Mouse (Mus musculus): ENCODE data around the gene Tgds. TPM values are rescaled to one million over a fixed set of nuclear protein-coding genes. Genes with fewer than 3 reads are reported as not detected.

Tgds gene
- 13.2 and 13.7 TPM in 2 replicates for polyA plus RNA-seq (2012; rRNA removed)

DNA sequence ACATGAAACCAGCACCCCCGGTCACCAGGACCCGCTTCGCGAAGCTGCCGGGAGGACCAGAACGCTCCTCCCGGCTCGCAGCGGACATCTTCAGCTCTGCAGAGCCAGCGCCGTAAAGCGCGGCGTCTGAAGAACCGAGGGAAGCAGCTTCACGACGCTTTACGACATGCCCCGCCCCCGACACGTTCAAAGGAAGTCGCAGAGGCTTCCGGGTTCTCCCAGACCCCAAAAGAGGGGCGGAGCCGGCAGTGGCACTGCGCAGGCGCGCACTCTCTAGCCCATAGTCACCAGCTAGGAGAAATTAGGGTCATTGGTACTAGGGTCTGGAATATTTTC lies at the start of gene Tgds:
Gene Tgds (minus strand): TSS at position 114 of the 336 bp plus-strand sequence.
- H3K36me3 ChIP-seq (ENCODE audit: control insufficient read depth, insufficient read depth, low read length), result peaks cover 8% of the 10 kb centered on the region
- no peak within 1 kb of the TSS for H3K27ac ChIP-seq (ENCODE audit: control insufficient read depth, insufficient read depth, low read length)
- no peak for TF ChIP-seq CTCF (IDR thresholded peaks at IDR 0.05; ENCODE audit: borderline replicate concordance, control insufficient read depth, extremely low read depth, insufficient read depth, low read length, poor library complexity)
- peak; percentile 96 for TF ChIP-seq POLR2A (IDR thresholded peaks at IDR 0.05; ENCODE audit: control insufficient read depth, extremely low read depth, insufficient read depth, low read length, poor library complexity)
- peaks cover 9% of the 10 kb centered on the region for H3K4me1 ChIP-seq (replicated peaks; ENCODE audit: control insufficient read depth, insufficient read depth, low read length)
- under 1% methylated on average over 28 of the region's 28 CpGs for WGBS
- peak within 1 kb of the TSS; percentile 86 for H3K4me3 ChIP-seq (ENCODE audit: control insufficient read depth, insufficient read depth, low read length)
- no peaks in the 10 kb centered on the region for H3K27me3 ChIP-seq (ENCODE audit: control insufficient read depth, insufficient read depth, low read length)
- DNase-seq, result peak; percentile 98

DNA sequence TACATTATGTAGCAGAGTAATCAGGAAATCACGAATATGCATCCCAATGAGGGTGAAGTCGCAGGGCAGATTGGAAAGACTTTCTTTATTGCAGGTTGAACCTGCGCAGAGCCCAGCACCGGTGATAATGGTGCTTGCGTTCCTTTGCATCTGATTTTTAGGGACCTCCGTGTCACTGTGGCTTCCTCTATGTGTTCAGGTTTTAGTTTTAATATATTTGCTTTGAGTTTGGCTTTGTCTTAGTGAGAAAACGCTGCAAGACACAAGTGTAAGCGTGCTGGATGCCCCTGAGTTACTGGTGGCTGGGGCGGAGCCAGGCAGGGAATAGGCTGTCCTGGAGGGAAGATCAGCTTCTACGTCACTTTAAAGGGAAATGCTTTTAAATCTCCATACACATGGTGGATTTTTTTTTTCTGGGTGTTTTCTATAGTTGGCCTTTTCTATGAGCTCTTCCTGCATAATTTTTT lies 48.2 kb upstream of the Tgds start:
- Histone ChIP-seq H3K36me3 (ENCODE audit: control insufficient read depth, insufficient read depth, low read length) (no peaks in the 10 kb centered on the region), H3K4me1 (replicated peaks; ENCODE audit: control insufficient read depth, insufficient read depth, low read length) (peaks cover 11% of the 10 kb centered on the region), H3K27ac (ENCODE audit: control insufficient read depth, insufficient read depth, low read length) (peak overlapping the region; percentile 38; the same call in 1 of the 2 replicates), H3K4me3 (ENCODE audit: control insufficient read depth, insufficient read depth, low read length) (peak overlapping the region; percentile 23), H3K27me3 (ENCODE audit: control insufficient read depth, insufficient read depth, low read length) (no peaks in the 10 kb centered on the region)
- no peak for TF ChIP-seq POLR2A (IDR thresholded peaks at IDR 0.05; ENCODE audit: control insufficient read depth, extremely low read depth, insufficient read depth, low read length, poor library complexity)
- no peak for TF ChIP-seq CTCF (IDR thresholded peaks at IDR 0.05; ENCODE audit: borderline replicate concordance, control insufficient read depth, extremely low read depth, insufficient read depth, low read length, poor library complexity)
- DNase-seq, result no peak
- WGBS, result 22% methylated on average over 10 of the region's 10 CpGs

DNA sequence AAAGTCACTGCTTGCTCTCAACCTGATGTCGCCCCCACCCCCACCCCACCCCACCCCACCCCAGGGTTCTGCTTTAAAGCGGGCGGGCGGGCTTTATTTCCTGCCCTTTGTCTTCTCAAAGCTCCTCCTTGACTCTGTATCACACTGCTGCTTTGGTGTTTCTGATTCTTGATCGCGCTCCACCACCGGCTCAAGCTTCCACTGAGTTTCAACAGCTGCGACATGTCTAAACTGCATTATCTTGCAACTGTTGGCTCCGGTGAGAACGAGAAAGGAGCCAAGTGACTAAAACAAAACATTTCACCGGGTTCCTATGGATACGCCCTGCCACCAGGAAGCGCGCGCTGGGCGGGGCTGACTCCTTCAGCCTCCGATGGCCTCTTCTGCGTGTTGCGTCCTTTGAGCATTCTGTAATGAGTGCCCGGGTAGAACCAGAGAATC lies 47.6 kb upstream of the Tgds start:
- no peaks in the 10 kb centered on the region for H3K27me3 ChIP-seq (ENCODE audit: control insufficient read depth, insufficient read depth, low read length)
- peaks cover 11% of the 10 kb centered on the region for H3K4me1 ChIP-seq (replicated peaks; ENCODE audit: control insufficient read depth, insufficient read depth, low read length)
- TF ChIP-seq CTCF (IDR thresholded peaks at IDR 0.05; ENCODE audit: borderline replicate concordance, control insufficient read depth, extremely low read depth, insufficient read depth, low read length, poor library complexity) (no peak), POLR2A (IDR thresholded peaks at IDR 0.05; ENCODE audit: control insufficient read depth, extremely low read depth, insufficient read depth, low read length, poor library complexity) (no peak)
- peak overlapping the region; percentile 57 for H3K27ac ChIP-seq (ENCODE audit: control insufficient read depth, insufficient read depth, low read length)
- no peaks in the 10 kb centered on the region for H3K36me3 ChIP-seq (ENCODE audit: control insufficient read depth, insufficient read depth, low read length)
- DNase-seq, result peak; percentile 66
- H3K4me3 ChIP-seq (ENCODE audit: control insufficient read depth, insufficient read depth, low read length), result peak overlapping the region; percentile 53
- 1% methylated on average over 20 of the region's 20 CpGs for WGBS

DNA sequence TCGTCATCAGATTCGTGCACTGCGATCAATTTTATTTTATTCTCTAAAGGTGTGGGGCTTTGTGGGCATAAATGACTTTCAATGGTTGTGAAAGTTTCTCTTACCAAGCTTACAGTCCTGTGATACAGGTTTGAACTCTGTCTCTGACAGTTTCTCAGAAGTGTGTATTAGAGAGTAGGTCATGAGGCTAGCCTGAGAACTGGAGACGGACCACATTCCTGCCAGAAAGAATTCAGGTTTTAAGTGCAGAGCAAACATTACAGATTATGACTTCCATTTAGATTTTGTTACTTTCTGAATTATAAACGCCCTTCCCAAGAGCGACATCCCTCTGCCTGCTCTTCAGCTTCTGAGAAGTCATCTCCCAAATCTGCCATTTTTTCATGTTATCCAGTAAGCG lies 47.1 kb upstream of the Tgds start:
- no peak for TF ChIP-seq CTCF (IDR thresholded peaks at IDR 0.05; ENCODE audit: borderline replicate concordance, control insufficient read depth, extremely low read depth, insufficient read depth, low read length, poor library complexity)
- TF ChIP-seq POLR2A (IDR thresholded peaks at IDR 0.05; ENCODE audit: control insufficient read depth, extremely low read depth, insufficient read depth, low read length, poor library complexity), result no peak
- H3K36me3 ChIP-seq (ENCODE audit: control insufficient read depth, insufficient read depth, low read length), result no peaks in the 10 kb centered on the region
- peak overlapping the region; percentile 53; the same call in 1 of the 2 replicates for H3K4me3 ChIP-seq (ENCODE audit: control insufficient read depth, insufficient read depth, low read length)
- DNase-seq, result no peak
- H3K4me1 ChIP-seq (replicated peaks; ENCODE audit: control insufficient read depth, insufficient read depth, low read length), result peaks cover 11% of the 10 kb centered on the region
- H3K27me3 ChIP-seq (ENCODE audit: control insufficient read depth, insufficient read depth, low read length), result no peaks in the 10 kb centered on the region
- H3K27ac ChIP-seq (ENCODE audit: control insufficient read depth, insufficient read depth, low read length), result no peak overlapping the region
- 52% methylated on average over 7 of the region's 7 CpGs for whole genome bisulfite sequencing

DNA sequence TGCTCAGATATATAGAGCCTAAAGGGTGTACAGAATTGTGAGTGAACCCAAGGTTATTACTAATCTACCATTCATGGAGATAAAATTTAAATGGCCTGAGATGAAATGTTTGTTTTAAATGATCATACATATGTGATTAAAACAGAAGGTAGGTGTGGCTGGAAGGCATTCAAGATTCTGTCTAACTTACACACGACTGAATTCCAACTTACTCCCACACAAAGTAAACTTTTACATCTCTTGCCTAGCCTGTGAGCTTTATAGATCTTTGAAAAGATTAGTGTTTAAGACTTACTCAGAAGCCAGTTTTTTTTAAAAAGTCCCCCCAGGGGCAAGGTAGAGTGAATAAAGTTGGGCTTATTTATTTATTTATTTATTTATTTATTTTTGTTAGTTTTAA lies 46.7 kb upstream of the Tgds start:
- Histone ChIP-seq H3K27ac (ENCODE audit: control insufficient read depth, insufficient read depth, low read length) (peak overlapping the region; percentile 16; the same call in 1 of the 2 replicates), H3K4me1 (replicated peaks; ENCODE audit: control insufficient read depth, insufficient read depth, low read length) (peaks cover 11% of the 10 kb centered on the region), H3K27me3 (ENCODE audit: control insufficient read depth, insufficient read depth, low read length) (no peaks in the 10 kb centered on the region), H3K36me3 (ENCODE audit: control insufficient read depth, insufficient read depth, low read length) (no peaks in the 10 kb centered on the region), H3K4me3 (ENCODE audit: control insufficient read depth, insufficient read depth, low read length) (no peak overlapping the region)
- no peak for DNase-seq
- 43% methylated on average over 1 of the region's 1 CpGs for WGBS
- TF ChIP-seq POLR2A (IDR thresholded peaks at IDR 0.05; ENCODE audit: control insufficient read depth, extremely low read depth, insufficient read depth, low read length, poor library complexity), result no peak

DNA sequence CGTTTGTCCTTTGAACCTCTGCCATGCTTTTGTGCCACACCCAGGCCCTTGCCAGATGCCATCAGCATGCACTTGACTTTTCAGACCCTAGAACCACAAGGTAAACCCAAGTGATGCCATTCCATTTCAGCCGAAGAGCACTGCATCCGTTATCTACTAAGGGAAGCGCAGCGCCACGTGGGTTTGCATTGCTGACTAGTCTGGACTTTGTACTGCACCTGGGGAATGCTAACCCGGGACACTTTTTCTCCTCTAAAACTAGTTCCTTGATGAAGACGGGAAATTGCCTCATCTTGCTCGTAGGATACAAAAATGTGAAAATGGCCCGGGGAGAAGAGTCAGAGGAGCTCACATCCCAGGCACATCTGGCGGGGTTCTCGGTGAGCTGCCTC lies 43.1 kb upstream of the Tgds start:
- no peaks in the 10 kb centered on the region for H3K36me3 ChIP-seq (ENCODE audit: control insufficient read depth, insufficient read depth, low read length)
- H3K4me3 ChIP-seq (ENCODE audit: control insufficient read depth, insufficient read depth, low read length), result no peak overlapping the region
- no peaks in the 10 kb centered on the region for H3K27me3 ChIP-seq (ENCODE audit: control insufficient read depth, insufficient read depth, low read length)
- H3K4me1 ChIP-seq (replicated peaks; ENCODE audit: control insufficient read depth, insufficient read depth, low read length), result peaks cover 11% of the 10 kb centered on the region
- DNase-seq, result no peak
- TF ChIP-seq CTCF (IDR thresholded peaks at IDR 0.05; ENCODE audit: borderline replicate concordance, control insufficient read depth, extremely low read depth, insufficient read depth, low read length, poor library complexity) (no peak), POLR2A (IDR thresholded peaks at IDR 0.05; ENCODE audit: control insufficient read depth, extremely low read depth, insufficient read depth, low read length, poor library complexity) (no peak)
- no peak overlapping the region for H3K27ac ChIP-seq (ENCODE audit: control insufficient read depth, insufficient read depth, low read length)
- WGBS, result 95% methylated on average over 12 of the region's 12 CpGs

DNA sequence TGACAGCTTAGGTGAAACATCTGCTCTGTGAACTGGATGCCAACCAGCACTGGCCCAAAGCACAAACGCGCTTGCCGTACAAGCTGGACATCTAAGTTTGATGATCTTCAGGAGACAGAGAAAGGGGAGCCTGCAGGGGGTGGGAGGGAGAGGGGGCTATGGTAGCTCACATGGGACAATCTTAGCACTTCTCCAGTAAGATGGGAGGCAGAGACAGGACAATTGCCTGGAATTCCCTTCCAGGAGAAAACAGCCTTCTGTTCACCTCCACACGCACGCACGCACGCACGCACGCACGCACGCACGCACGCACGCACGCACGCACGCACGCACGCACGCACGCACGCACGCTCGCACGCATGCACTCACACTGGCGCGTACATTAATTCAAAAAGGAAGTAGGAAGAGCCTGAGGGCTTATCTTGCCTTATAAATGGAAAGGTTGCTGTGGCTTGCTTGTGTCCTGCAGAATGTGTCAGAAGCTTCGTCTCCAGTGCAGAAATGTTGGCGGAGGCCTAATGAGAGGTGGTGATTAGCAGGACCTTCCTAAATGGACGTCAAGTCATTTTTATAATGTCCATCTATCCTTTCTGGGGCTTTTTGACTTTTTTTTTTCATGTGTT lies 42.6 kb upstream of the Tgds start:
- TF ChIP-seq CTCF (IDR thresholded peaks at IDR 0.05; ENCODE audit: borderline replicate concordance, control insufficient read depth, extremely low read depth, insufficient read depth, low read length, poor library complexity) (no peak), POLR2A (IDR thresholded peaks at IDR 0.05; ENCODE audit: control insufficient read depth, extremely low read depth, insufficient read depth, low read length, poor library complexity) (no peak)
- no peaks in the 10 kb centered on the region for H3K27me3 ChIP-seq (ENCODE audit: control insufficient read depth, insufficient read depth, low read length)
- no peak overlapping the region for H3K27ac ChIP-seq (ENCODE audit: control insufficient read depth, insufficient read depth, low read length)
- WGBS, result 94% methylated on average over 30 of the region's 30 CpGs
- no peak for DNase-seq
- H3K4me1 ChIP-seq (replicated peaks; ENCODE audit: control insufficient read depth, insufficient read depth, low read length), result peaks cover 10% of the 10 kb centered on the region
- H3K36me3 ChIP-seq (ENCODE audit: control insufficient read depth, insufficient read depth, low read length), result no peaks in the 10 kb centered on the region
- H3K4me3 ChIP-seq (ENCODE audit: control insufficient read depth, insufficient read depth, low read length), result no peak overlapping the region
